Comparison of ENCODE assay signal across 19 mouse cellular contexts in genomic region chr11:105264506-105264905, GRCm38 (mm10).
"Had no signal": no experiment of that assay in that cellular context is flagged by ENCODE, and none has a peak within 500 bp of the region (broad histone marks: within the 10 kb centered on the region; RNA-seq: fewer than 3 reads in every experiment).

No protein-coding gene starts in this region.

- H3K9ac ChIP-seq: kidney, embryonic 15.5 days; limb, embryonic 12.5 days; limb, embryonic 15.5 days; liver, embryonic 12.5 days; liver, embryonic 15.5 days had no signal

- ATAC-seq: liver, embryonic 12.5 days had no signal

- H3K4me1 ChIP-seq: kidney, embryonic 15.5 days; liver, embryonic 12.5 days; liver, embryonic 15.5 days had no signal

- H3K27me3 ChIP-seq: kidney, embryonic 15.5 days; limb, embryonic 12.5 days; limb, embryonic 15.5 days; liver, embryonic 12.5 days; liver, embryonic 15.5 days had no signal

- H3K4me3 ChIP-seq: kidney, embryonic 15.5 days; limb, embryonic 12.5 days; limb, embryonic 15.5 days; liver, embryonic 12.5 days; liver, embryonic 15.5 days had no signal

- H3K9me3 ChIP-seq: kidney, embryonic 15.5 days; limb, embryonic 12.5 days; limb, embryonic 15.5 days; liver, embryonic 12.5 days; liver, embryonic 15.5 days had no signal

- DNase-seq: kidney, adult 11 months; kidney, adult 8-10 months; kidney, postnatal 10 days; kidney, postnatal 36 days; layer of hippocampus, postnatal 36 days; left cerebral cortex, postnatal 4 days; lung, postnatal 10 days; lung, postnatal 4 days; midbrain, embryonic 14.5 days; right cerebral cortex, postnatal 25 days; spleen, adult 18-20 months; thymus, adult 18-20 months; thymus, postnatal 36 days had no signal

- H3K27ac ChIP-seq: kidney, embryonic 15.5 days; limb, embryonic 12.5 days; limb, embryonic 15.5 days; liver, embryonic 12.5 days; liver, embryonic 15.5 days had no signal

- H3K4me2 ChIP-seq: kidney, embryonic 15.5 days; limb, embryonic 12.5 days; limb, embryonic 15.5 days; liver, embryonic 12.5 days; liver, embryonic 15.5 days; midbrain, embryonic 11.5 days had no signal
